Mouse (Mus musculus): ENCODE data around the gene Upp2.

Gene Upp2

DNA sequence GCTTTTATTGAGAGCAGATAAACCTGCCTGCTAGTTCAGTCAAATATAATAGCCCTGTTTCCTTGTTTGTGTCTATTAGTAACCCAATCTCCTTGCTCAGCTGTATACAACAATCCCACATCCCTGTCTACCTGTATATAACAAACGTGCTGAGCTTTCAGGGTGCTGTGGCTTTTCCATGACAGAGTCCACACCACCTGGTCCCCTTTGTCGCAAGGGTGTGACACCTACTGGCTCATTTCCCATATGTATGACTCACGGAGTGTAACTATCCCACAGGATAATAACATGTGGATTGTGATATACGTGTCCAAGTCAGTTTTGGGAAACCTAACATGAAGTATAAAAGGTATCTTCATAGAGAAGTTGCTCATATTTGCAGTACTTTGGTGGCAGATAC lies 275.3 kb downstream of the Upp2 start:
- no peak for DNase-seq (ENCODE audit: low spot score in 2 of 2)

All from frontal cortex, postnatal 36 days (tissue).